Mouse (Mus musculus) small intestine, adult 2 months (tissue): ENCODE measurements around the gene Ei24.

ENCODE experiments used
- CTCF ChIP-seq: fragments of 200-500 bp; IDR thresholded peaks from 2 replicates; pipeline ENCODE4 v1.5.1; 2012; ENCODE audit warnings: low read depth, mild to moderate bottlenecking, control low read depth, inconsistent platforms, low read length, moderate library complexity, mixed read lengths; ENCODE audit not compliant: insufficient replicate concordance, insufficient read length; ENCODE audit errors: extremely low read depth
- POLR2A ChIP-seq: fragments of 200-500 bp; IDR thresholded peaks from 2 replicates; pipeline ENCODE4 v1.6.1; 2012; ENCODE audit warnings: low read depth, mild to moderate bottlenecking, control low read depth, inconsistent platforms, low read length, moderate library complexity

- TF ChIP-seq CTCF (no peak), POLR2A (peak; percentile 85)
These were observed at the start of gene Ei24 for GRCm38 (mm10) chr9:36796781-36797555.
